Mouse (Mus musculus) stomach, postnatal 0 days (tissue): ENCODE data around the gene Tgfa.

Source experiments
- CTCF ChIP-seq: IDR thresholded peaks from 2 replicates; pipeline ENCODE4 v1.5.1; 2016; ENCODE audit warnings: antibody characterized with exemption, low read depth, mild to moderate bottlenecking, moderate library complexity
- EP300 ChIP-seq: optimal IDR thresholded peaks from 2 replicates; pipeline ENCODE3; 2016; ENCODE audit warnings: antibody characterized with exemption

DNA sequence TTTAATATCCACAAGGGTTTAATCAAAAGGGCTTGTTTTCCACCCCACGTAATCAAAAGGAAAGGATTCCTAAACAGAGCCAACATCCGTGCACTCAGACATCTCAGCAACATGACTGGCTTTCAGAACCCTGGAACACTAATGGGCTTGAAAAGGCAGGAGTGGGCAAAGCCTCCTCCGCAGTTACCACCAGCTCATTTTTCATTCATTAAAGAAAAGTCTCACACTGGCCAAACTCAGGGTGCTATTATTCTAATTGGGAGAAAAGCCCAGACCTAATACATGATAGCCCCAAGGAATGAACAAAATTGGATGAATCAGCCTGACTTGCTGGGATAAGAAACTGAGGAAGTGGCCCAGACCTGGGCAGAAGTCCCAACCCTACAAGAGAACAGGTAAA lies 129.4 kb downstream of the Tgfa start:
- TF ChIP-seq CTCF = no peak
- TF ChIP-seq EP300 = no peak
